Mouse (Mus musculus) gastrocnemius, adult 2 months (tissue): Measurements from ENCODE around the gene Nlrx1. TPM values are rescaled to one million over a fixed set of nuclear protein-coding genes. Genes with fewer than 3 reads are reported as not detected.
A peak's percentile ranks its signal among the peaks of the same experiment; 100 is the strongest.

Experiments used
- DNase-seq: peaks from one replicate; pipeline ENCODE4 v3.0.0; 2022
- H3K27ac ChIP-seq: fragments of 200-600 bp; 2 replicates; pipeline ENCODE4 v1.8.1; 2022; ENCODE audit warnings: mild to moderate bottlenecking
- H3K4me3 ChIP-seq: fragments of 200-600 bp; 2 replicates; pipeline ENCODE4 v1.8.1; 2022; ENCODE audit warnings: mild to moderate bottlenecking, moderate library complexity
- CTCF ChIP-seq: fragments of 200-600 bp; IDR thresholded peaks from 2 replicates; pipeline ENCODE4 v1.8.1; 2022; ENCODE audit warnings: antibody characterized with exemption, mild to moderate bottlenecking, moderate library complexity
- intact Hi-C: fragments of 180-260 bp; cut with DNase I; formaldehyde crosslinking; loops from one replicate; pipeline ENCODE4 v1.15.1; 2025
- total RNA-seq, 2 experiments: library from RNA; stranded (reverse); gene quantifications; 2 replicates each; pipeline ENCODE4 v1.2.3; 2021

Nlrx1 gene
- total RNA-seq, 2 experiments from 2014 or later = 19.2 to 20.8 TPM

GRCm38 (mm10) chr9:44240399-44240798 lies 28.0 kb downstream of the Nlrx1 start, which contains the start of gene Ccdc153:
Gene Ccdc153, plus strand, starts transcription at chr9:44240676.
- no peak for TF ChIP-seq CTCF

GRCm38 (mm10) chr9:44239447-44239846 lies 29.0 kb downstream of the Nlrx1 start:
- DNase-seq = peak; percentile 61
- peak; percentile 94 for TF ChIP-seq CTCF
- Histone ChIP-seq H3K4me3 (no peak overlapping the region), H3K27ac (no peak overlapping the region)
- intact Hi-C loops = loop anchor here (1.0 to 10.0 kb wide), 3 partner anchors 30 to 255 kb away; no protein-coding TSS in a partner anchor

More at GRCm38 (mm10) chr9:44240399-44240798, 28.0 kb downstream of the Nlrx1 start, which contains the start of gene Ccdc153:
- no peak for DNase-seq
- Histone ChIP-seq H3K4me3 (no peak within 1 kb of the TSS), H3K27ac (no peak within 1 kb of the TSS)
- intact Hi-C loops = no loop called here

- intact Hi-C loops = loop anchor here (1.0 to 10.0 kb wide), 3 partner anchors 31 to 254 kb away; no protein-coding TSS in a partner anchor
- H3K4me3 ChIP-seq = no peak overlapping the region
- H3K27ac ChIP-seq = no peak overlapping the region
- DNase-seq = no peak
- TF ChIP-seq CTCF = no peak
Measured at GRCm38 (mm10) chr9:44238501-44239190, 29.8 kb downstream of the Nlrx1 start.

GRCm38 (mm10) chr9:44237128-44237527 lies 31.3 kb downstream of the Nlrx1 start:
- no peak for TF ChIP-seq CTCF
- Histone ChIP-seq H3K27ac (no peak overlapping the region), H3K4me3 (no peak overlapping the region)
- DNase-seq = no peak
- intact Hi-C loops = loop anchor here (10.0 kb wide), 2 partner anchors 62 to 252 kb away; no protein-coding TSS in a partner anchor

- no peak overlapping the region for H3K4me3 ChIP-seq
- intact Hi-C loops = loop anchor here (10.0 kb wide), 2 partner anchors 62 to 252 kb away; no protein-coding TSS in a partner anchor
- no peak for DNase-seq
- TF ChIP-seq CTCF = no peak
- H3K27ac ChIP-seq = no peak overlapping the region
Measured at GRCm38 (mm10) chr9:44236601-44237000, 31.8 kb downstream of the Nlrx1 start.

GRCm38 (mm10) chr9:44234479-44235427 lies 33.6 kb downstream of the Nlrx1 start:
- intact Hi-C loops = loop anchor here (10.0 kb wide), 2 partner anchors 60 to 250 kb away; no protein-coding TSS in a partner anchor
- peak overlapping the region; percentile 92 for H3K27ac ChIP-seq
- no peak for TF ChIP-seq CTCF
- H3K4me3 ChIP-seq = peak overlapping the region; percentile 99
- DNase-seq = peak; percentile 67

GRCm38 (mm10) chr9:44233802-44234478 lies 34.5 kb downstream of the Nlrx1 start, which contains the start of gene Cbl:
Gene Cbl, minus strand, starts transcription at chr9:44234049.
- intact Hi-C loops = loop anchor here (10.0 kb wide), 2 partner anchors 59 to 249 kb away; no protein-coding TSS in a partner anchor
- peak; percentile 97 for TF ChIP-seq CTCF
- H3K4me3 ChIP-seq = peak within 1 kb of the TSS; percentile 99
- DNase-seq = peak; percentile 98
- H3K27ac ChIP-seq = peak within 1 kb of the TSS; percentile 92

GRCm38 (mm10) chr9:44233021-44233801 lies 35.2 kb downstream of the Nlrx1 start:
- Histone ChIP-seq H3K4me3 (peak overlapping the region; percentile 99), H3K27ac (peak overlapping the region; percentile 92)
- TF ChIP-seq CTCF = no peak
- no peak for DNase-seq
- intact Hi-C loops = loop anchor here (10.0 kb wide), 2 partner anchors 58 to 248 kb away; no protein-coding TSS in a partner anchor

- no peak overlapping the region for H3K27ac ChIP-seq
- intact Hi-C loops = loop anchor here (10.0 kb wide), 2 partner anchors 57 to 247 kb away; no protein-coding TSS in a partner anchor
- peak overlapping the region; percentile 5; the same call in 1 of the 2 replicates for H3K4me3 ChIP-seq
- no peak for DNase-seq
- no peak for TF ChIP-seq CTCF
Measured at GRCm38 (mm10) chr9:44231609-44232008, 36.8 kb downstream of the Nlrx1 start.

GRCm38 (mm10) chr9:44225993-44226392 lies 42.4 kb downstream of the Nlrx1 start:
- no peak for DNase-seq
- peak overlapping the region; percentile 38 for H3K27ac ChIP-seq
- TF ChIP-seq CTCF = no peak

GRCm38 (mm10) chr9:44213538-44213937 lies 54.9 kb downstream of the Nlrx1 start:
- H3K27ac ChIP-seq = peak overlapping the region; percentile 28; the same call in 1 of the 2 replicates
- no peak for TF ChIP-seq CTCF
- intact Hi-C loops = no loop called here

More at GRCm38 (mm10) chr9:44225993-44226392, 42.4 kb downstream of the Nlrx1 start:
- intact Hi-C loops = no loop called here
- no peak overlapping the region for H3K4me3 ChIP-seq

More at GRCm38 (mm10) chr9:44213538-44213937, 54.9 kb downstream of the Nlrx1 start:
- no peak for DNase-seq
- H3K4me3 ChIP-seq = no peak overlapping the region
